Mouse (Mus musculus) kidney, postnatal 10 days (tissue): ENCODE data around the gene Ddx54.

ENCODE experiments used
- DNase-seq: peaks from one replicate; pipeline ENCODE4 v3.0.0; 2021; ENCODE audit warnings: mixed read lengths

Ddx54 gene

GRCm38 (mm10) chr5:120612442-120612821, at the start of gene Ddx54, which contains the start of gene Rita1:
Ddx54 (plus strand) TSS chr5:120612739.
Rita1 (minus strand) TSS chr5:120612589.
- peak; percentile 98 for DNase-seq

- peak; percentile 84 for DNase-seq
Measured at GRCm38 (mm10) chr5:120562956-120563913, 49.3 kb upstream of the Ddx54 start.

- no peak for DNase-seq
Measured at GRCm38 (mm10) chr5:120563914-120564311, 48.6 kb upstream of the Ddx54 start.

GRCm38 (mm10) chr5:120565171-120565905, 47.2 kb upstream of the Ddx54 start:
- DNase-seq, result no peak

GRCm38 (mm10) chr5:120566101-120566500, 46.4 kb upstream of the Ddx54 start:
- DNase-seq, result peak; percentile 79

- DNase-seq, result no peak
Measured at GRCm38 (mm10) chr5:120566681-120567252, 45.8 kb upstream of the Ddx54 start.

- peak; percentile 84 for DNase-seq
Measured at GRCm38 (mm10) chr5:120567253-120567701, 45.3 kb upstream of the Ddx54 start.

GRCm38 (mm10) chr5:120567761-120568211, 44.8 kb upstream of the Ddx54 start:
- DNase-seq, result no peak

- DNase-seq, result no peak
Measured at GRCm38 (mm10) chr5:120568336-120568768, 44.2 kb upstream of the Ddx54 start.

GRCm38 (mm10) chr5:120568964-120569363, 43.6 kb upstream of the Ddx54 start:
- no peak for DNase-seq

GRCm38 (mm10) chr5:120569791-120570190, 42.7 kb upstream of the Ddx54 start:
- no peak for DNase-seq

- DNase-seq, result no peak
Measured at GRCm38 (mm10) chr5:120570289-120570897, 42.1 kb upstream of the Ddx54 start.

- DNase-seq, result peak; percentile 78
Measured at GRCm38 (mm10) chr5:120571056-120571740, 41.3 kb upstream of the Ddx54 start.

- DNase-seq, result no peak
Measured at GRCm38 (mm10) chr5:120574469-120575063, 38.0 kb upstream of the Ddx54 start.

GRCm38 (mm10) chr5:120576781-120577301, 35.7 kb upstream of the Ddx54 start:
- DNase-seq, result no peak

- peak; percentile 60 for DNase-seq
Measured at GRCm38 (mm10) chr5:120577935-120578441, 34.6 kb upstream of the Ddx54 start.

- DNase-seq, result peak; percentile 84
Measured at GRCm38 (mm10) chr5:120578504-120579081, 33.9 kb upstream of the Ddx54 start.

- peak; percentile 81 for DNase-seq
Measured at GRCm38 (mm10) chr5:120579211-120579897, 33.2 kb upstream of the Ddx54 start.

- no peak for DNase-seq
Measured at GRCm38 (mm10) chr5:120579898-120580626, 32.5 kb upstream of the Ddx54 start.
